Mouse (Mus musculus) hindbrain, embryonic 16.5 days (tissue): ENCODE data around the gene Qrich2. TPM values are rescaled to one million over a fixed set of nuclear protein-coding genes. Genes with fewer than 3 reads are reported as not detected.
A peak's percentile ranks its signal among the peaks of the same experiment; 100 is the strongest.
"Not testable (repeated sequence)": the region's sequence is repeated elsewhere in the genome, so short reads cannot be mapped to it uniquely, and the experiment has no call there.

Experiments used
- ATAC-seq: fragments of 200-750 bp; cut with Nextera tagmentation; 2 replicates; pipeline ENCODE4 v1.8.0; 2017; ENCODE audit warnings: moderate TSS enrichment, moderate library complexity
- H3K27ac ChIP-seq: fragments of 300-500 bp; sonication (generic); 2 replicates; pipeline ENCODE4 v1.5.1; 2014; ENCODE audit warnings: low read depth, mild to moderate bottlenecking, control low read depth, low read length, moderate library complexity
- H3K27me3 ChIP-seq: fragments of 300-500 bp; sonication (generic); replicated peaks from 2 replicates; pipeline ENCODE4 v1.6.1; 2014; ENCODE audit warnings: low read length; ENCODE audit not compliant: control insufficient read depth, insufficient read depth
- H3K36me3 ChIP-seq: fragments of 300-500 bp; sonication (generic); 2 replicates; pipeline ENCODE4 v1.6.1; 2014; ENCODE audit warnings: mild to moderate bottlenecking, low read length, moderate library complexity, mixed read lengths; ENCODE audit not compliant: control insufficient read depth, insufficient read depth
- H3K4me1 ChIP-seq: fragments of 300-500 bp; sonication (generic); 2 replicates; pipeline ENCODE4 v1.6.1; 2014; ENCODE audit warnings: low read depth, low read length; ENCODE audit not compliant: control insufficient read depth, insufficient read depth
- H3K4me2 ChIP-seq: fragments of 300-500 bp; sonication (generic); 2 replicates; pipeline ENCODE4 v1.6.1; 2014; ENCODE audit warnings: mild to moderate bottlenecking, low read length, control low read depth, moderate library complexity
- H3K4me3 ChIP-seq: fragments of 300-500 bp; sonication (generic); 2 replicates; pipeline ENCODE4 v1.5.1; 2014; ENCODE audit warnings: mild to moderate bottlenecking, low read length, control low read depth, moderate library complexity
- H3K9ac ChIP-seq: fragments of 300-500 bp; sonication (generic); 2 replicates; pipeline ENCODE4 v1.6.1; 2014; ENCODE audit warnings: low read depth, mild to moderate bottlenecking, control low read depth, low read length, moderate library complexity
- H3K9me3 ChIP-seq: fragments of 300-500 bp; sonication (generic); 2 replicates; pipeline ENCODE4 v1.6.1; 2014; ENCODE audit warnings: mild to moderate bottlenecking, low read length, moderate library complexity; ENCODE audit not compliant: control insufficient read depth
- WGBS: fragments of 180-500 bp; shearing (Covaris S2); extraction: QIAGEN DNeasy Blood & Tissue Kit; methylation state at CpG from one replicate; pipeline ENCODE4 v1.1.7; 2014; 5-methylcytosine and 5-hydroxymethylcytosine counted together
- polyA plus RNA-seq: library from polyadenylated mRNA; unstranded; fragments of >200 nt; fragmentation: Nextera tagmentation; extraction: Ambion mirVana; gene quantifications from 2 replicates; pipeline ENCODE4 v1.2.1, GENCODE M21; 2015

Gene Qrich2
- polyA plus RNA-seq, 1 experiment from 2014 or later = 0.38 TPM

DNA sequence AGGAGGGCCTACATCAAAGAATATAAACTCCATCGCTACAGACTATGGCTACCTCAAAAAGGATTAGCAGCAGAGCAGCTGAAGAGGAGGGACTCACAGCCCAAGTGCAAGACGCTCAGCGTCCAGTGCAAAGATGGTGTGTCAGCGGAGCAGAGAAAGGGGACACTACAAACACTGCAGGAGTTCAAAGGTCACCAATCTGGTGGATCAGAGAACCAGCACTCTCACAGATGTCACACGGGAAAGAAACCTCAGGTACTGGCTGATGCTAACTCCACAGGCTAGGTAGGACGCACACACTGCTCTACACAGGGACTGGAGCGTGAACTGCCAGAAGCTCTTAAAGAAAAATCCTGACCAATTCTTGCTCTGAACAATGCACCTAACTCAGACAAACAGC lies 12.9 kb upstream of the Qrich2 start:
- Histone ChIP-seq H3K27ac (no peak overlapping the region), H3K27me3 (no peaks in the 10 kb centered on the region), H3K4me2 (no peak overlapping the region), H3K9ac (no peak overlapping the region), H3K4me1 (no peaks in the 10 kb centered on the region), H3K9me3 (no peaks in the 10 kb centered on the region), H3K36me3 (peaks cover 42% of the 10 kb centered on the region), H3K4me3 (no peak overlapping the region)
- no peak for ATAC-seq
- 85% methylated on average over 7 of the region's 7 CpGs for WGBS

DNA sequence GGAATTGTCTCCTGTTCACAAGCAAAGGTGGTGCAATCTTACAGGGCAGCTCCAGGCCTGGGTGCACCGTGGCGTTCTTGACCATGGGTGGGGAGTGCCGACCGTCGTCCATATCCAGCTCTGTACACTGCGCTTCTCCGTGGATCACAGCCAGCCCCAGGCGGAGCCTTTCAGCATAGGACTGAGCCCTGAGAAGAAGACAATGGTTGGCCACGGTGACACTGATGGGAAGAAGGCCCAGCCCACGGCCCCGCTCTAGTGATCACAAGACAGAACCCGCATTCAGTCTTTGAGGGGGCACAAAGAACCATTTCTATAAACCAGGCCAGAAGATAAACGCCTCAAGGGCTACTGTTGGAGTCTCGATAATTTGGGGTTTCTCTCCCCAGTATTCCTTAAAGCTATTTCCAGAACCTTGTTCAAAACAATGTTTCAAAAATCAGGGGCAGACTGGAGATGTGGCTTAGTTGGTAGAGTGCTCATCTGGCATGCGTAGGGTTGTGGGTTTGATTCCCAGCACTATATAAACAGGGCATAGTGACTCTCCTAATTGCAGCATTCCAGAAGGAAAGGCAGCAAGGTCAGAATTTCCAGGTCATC lies 11.2 kb upstream of the Qrich2 start:
- Histone ChIP-seq H3K4me2 (no peak overlapping the region), H3K9me3 (no peaks in the 10 kb centered on the region), H3K4me1 (no peaks in the 10 kb centered on the region), H3K27me3 (no peaks in the 10 kb centered on the region), H3K4me3 (no peak overlapping the region), H3K36me3 (peaks cover 48% of the 10 kb centered on the region), H3K9ac (no peak overlapping the region), H3K27ac (no peak overlapping the region)
- WGBS = 73% methylated on average over 15 of the region's 15 CpGs
- no peak for ATAC-seq

DNA sequence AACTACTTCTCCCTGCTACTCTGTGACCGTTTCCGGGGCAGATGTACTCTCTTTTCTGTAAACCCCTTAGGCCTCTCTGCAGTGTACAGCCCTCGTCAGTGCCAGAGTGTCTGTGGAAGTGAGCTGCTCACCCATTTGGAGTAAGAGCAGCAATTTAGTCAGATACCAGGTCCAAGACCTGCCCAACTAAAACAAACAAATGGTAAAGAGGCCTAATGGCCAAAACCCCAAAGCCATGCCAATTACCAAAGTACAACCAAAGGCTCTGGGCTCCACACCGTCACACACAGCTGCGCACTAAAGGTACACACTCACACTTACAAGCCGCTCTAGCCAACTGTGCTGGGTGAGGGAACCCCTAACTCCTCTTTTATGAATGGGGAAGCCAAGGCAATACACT lies 10.7 kb upstream of the Qrich2 start:
- no peaks in the 10 kb centered on the region for H3K4me1 ChIP-seq
- no peak overlapping the region for H3K4me3 ChIP-seq
- WGBS = 95% methylated on average over 6 of the region's 6 CpGs
- ATAC-seq = no peak
- H3K27me3 ChIP-seq = no peaks in the 10 kb centered on the region
- H3K4me2 ChIP-seq = no peak overlapping the region
- H3K9me3 ChIP-seq = no peaks in the 10 kb centered on the region
- H3K9ac ChIP-seq = no peak overlapping the region
- peaks cover 49% of the 10 kb centered on the region for H3K36me3 ChIP-seq
- H3K27ac ChIP-seq = no peak overlapping the region

DNA sequence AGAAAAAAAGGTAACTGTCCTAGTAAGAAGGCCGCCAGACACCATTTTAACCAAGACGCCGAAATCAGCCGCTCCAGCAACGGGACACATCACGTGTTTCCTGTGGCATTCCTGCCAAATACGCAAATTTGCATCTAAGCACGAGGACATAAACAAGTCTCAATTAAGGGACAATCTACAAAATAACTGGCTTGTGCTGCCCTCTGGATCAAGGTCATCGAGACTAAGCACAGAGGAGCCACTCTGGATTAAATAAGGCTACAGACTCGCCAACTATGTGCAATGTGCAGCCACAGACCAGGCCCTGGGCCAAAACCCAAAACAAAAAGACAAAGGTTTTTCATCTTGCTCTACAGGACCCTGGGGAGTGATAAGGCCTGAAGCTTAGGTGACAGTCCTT lies 10.0 kb upstream of the Qrich2 start:
- H3K4me2 ChIP-seq = no peak overlapping the region

DNA sequence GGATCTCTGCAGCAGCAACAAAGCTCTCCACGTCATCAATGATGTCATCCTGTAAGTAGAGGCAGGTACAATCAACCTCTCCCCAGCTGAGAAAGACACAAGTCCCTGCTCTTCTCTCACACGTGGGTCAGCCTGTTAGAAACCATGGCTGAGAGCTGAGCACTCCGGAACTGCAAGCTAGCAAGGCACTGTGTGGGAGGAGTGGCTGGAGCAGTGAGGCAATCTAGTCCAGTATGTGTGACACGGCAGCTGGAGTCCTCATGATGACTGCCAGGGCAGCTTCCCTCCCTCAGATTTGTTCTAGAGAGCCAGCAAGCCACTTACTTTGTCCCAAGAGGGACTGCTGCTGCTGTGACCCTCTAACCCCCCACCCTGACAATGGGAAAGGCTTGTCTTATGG lies 6.2 kb upstream of the Qrich2 start:
- Histone ChIP-seq H3K4me1 (no peaks in the 10 kb centered on the region), H3K4me2 (no peak overlapping the region), H3K27ac (no peak overlapping the region), H3K4me3 (no peak overlapping the region), H3K9me3 (no peaks in the 10 kb centered on the region), H3K27me3 (no peaks in the 10 kb centered on the region), H3K36me3 (peaks cover 35% of the 10 kb centered on the region), H3K9ac (no peak overlapping the region)
- 89% methylated on average over 4 of the region's 4 CpGs for WGBS
- no peak for ATAC-seq

More for the DNA sequence above, 10.0 kb upstream of the Qrich2 start:
- no peak overlapping the region for H3K9ac ChIP-seq
- WGBS = 81% methylated on average over 10 of the region's 10 CpGs
- no peaks in the 10 kb centered on the region for H3K27me3 ChIP-seq
- no peak overlapping the region for H3K27ac ChIP-seq
- H3K4me3 ChIP-seq = no peak overlapping the region
- H3K36me3 ChIP-seq = peaks cover 52% of the 10 kb centered on the region
- no peak for ATAC-seq
- H3K4me1 ChIP-seq = no peaks in the 10 kb centered on the region
- no peaks in the 10 kb centered on the region for H3K9me3 ChIP-seq

DNA sequence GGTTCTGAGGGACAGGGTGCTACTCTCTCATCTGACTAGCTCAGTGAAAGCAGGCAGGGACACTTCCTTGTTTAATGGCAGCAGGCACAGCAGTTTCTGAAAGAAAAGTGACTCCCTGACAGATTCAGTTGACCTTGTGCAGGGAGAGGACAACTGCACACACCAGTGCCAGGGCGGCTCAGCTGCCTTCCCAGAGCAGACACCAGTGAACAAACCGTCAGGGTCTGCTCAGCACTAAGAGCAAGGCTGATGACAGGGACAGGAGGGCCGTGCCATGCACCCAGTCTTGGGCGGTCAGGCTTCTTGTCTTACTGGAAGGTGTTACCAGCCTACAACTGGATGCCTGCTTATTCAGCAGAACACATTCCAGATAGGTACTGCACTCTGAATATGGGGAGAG lies 4.9 kb upstream of the Qrich2 start:
- Histone ChIP-seq H3K4me3 (no peak overlapping the region), H3K27me3 (no peaks in the 10 kb centered on the region), H3K4me2 (no peak overlapping the region), H3K4me1 (no peaks in the 10 kb centered on the region), H3K27ac (no peak overlapping the region), H3K36me3 (peaks cover 32% of the 10 kb centered on the region), H3K9me3 (no peaks in the 10 kb centered on the region), H3K9ac (no peak overlapping the region)
- ATAC-seq = no peak
- 92% methylated on average over 4 of the region's 4 CpGs for WGBS

DNA sequence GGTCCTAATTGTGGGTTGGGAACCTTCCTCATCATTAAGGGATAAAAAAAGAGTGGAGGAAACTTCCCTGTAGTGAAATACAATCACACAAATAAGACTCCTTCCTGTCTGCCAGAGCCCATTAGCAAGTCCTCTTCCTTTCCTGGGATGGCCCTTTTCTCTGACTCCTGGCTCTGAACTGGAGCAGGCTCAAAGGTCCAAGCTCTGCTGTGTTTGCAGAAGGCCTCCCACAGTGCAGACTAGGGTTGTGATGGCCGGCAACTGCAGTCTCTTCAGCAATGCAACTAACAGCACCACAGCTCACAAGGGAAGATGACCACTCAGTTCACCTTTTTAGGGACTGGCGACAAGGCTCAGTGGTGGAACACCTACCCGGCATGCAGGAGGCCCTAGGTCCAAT lies 4.2 kb upstream of the Qrich2 start:
- WGBS = 77% methylated on average over 3 of the region's 3 CpGs
- Histone ChIP-seq H3K4me3 (no peak overlapping the region), H3K36me3 (peaks cover 31% of the 10 kb centered on the region), H3K9ac (no peak overlapping the region), H3K9me3 (no peaks in the 10 kb centered on the region), H3K4me1 (no peaks in the 10 kb centered on the region), H3K4me2 (no peak overlapping the region), H3K27me3 (no peaks in the 10 kb centered on the region), H3K27ac (no peak overlapping the region)
- ATAC-seq = 0 out of 2 replicates have a peak, but pooled peaks have one; percentile 27

DNA sequence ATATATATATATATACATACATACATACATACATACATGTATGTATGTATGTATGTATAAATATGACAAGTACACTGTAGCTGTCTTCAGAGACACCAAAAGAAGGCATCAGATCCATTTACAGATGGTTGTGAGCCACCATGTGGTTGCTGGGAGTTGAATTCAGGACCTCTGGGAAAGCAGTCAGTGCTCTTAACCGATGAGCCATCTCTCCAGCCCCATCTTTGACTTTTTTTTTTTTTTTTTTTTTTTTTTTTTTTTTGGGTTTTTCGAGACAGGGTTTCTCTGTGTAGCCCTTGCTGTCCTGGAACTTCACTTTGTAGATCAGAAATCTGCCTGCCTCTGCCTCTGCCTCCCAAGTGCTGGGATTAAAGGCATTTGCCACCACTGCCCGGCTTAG lies 2.3 kb upstream of the Qrich2 start:
- not testable (repeated sequence) for ATAC-seq

DNA sequence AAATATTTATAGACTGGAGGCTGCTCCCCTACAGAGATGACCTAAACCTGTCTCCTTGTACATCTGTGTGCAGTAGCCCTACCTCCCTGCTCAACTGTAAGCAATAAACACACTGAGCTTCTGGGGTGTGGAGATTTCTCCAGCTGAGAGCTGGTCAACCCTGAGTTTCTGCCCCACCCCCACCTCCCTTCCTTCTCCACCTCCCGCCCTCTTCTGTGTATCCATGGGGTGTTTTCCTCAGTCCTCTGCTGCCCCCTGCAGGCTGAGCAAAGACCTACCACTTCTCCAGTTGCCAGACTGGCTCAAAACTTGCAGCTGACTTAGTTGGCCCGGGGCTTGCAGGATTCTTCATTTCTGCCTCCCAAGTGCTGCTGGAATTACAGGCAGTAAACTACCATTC lies 2.2 kb downstream of the Qrich2 start:
- H3K27ac ChIP-seq = no peak overlapping the region
- no peak overlapping the region for H3K4me2 ChIP-seq
- H3K4me1 ChIP-seq = no peaks in the 10 kb centered on the region
- no peaks in the 10 kb centered on the region for H3K36me3 ChIP-seq
- no peak overlapping the region for H3K4me3 ChIP-seq
- H3K9ac ChIP-seq = no peak overlapping the region
- H3K27me3 ChIP-seq = no peaks in the 10 kb centered on the region
- 21% methylated on average over 2 of the region's 2 CpGs for WGBS
- no peaks in the 10 kb centered on the region for H3K9me3 ChIP-seq
- ATAC-seq = peak; percentile 60

More for the DNA sequence above, 2.3 kb upstream of the Qrich2 start:
- not testable (repeated sequence) for H3K4me2 ChIP-seq, H3K9ac ChIP-seq, H3K4me1 ChIP-seq, H3K4me3 ChIP-seq, H3K9me3 ChIP-seq, H3K27me3 ChIP-seq, H3K27ac ChIP-seq
- WGBS = 82% methylated on average over 3 of the region's 3 CpGs
- peaks cover 27% of the 10 kb centered on the region for H3K36me3 ChIP-seq

DNA sequence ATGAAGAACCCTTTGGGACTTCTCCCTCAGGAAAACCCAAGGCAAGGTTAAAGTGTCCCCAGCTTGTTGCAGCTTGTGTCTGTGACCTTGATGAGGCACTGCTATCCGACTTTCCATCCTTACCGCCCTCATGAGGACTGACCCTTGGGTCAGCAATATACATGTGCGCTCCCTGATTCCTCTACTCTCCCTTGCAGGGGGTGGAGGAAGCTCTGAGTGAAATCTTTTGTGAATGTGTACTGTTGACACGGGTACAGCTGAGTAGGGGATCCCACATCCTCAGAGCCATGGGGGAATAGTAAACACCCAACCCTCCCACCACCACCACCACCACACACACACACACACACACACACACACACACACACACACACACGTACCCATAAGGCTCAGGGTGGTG lies 2.7 kb downstream of the Qrich2 start:
- ATAC-seq = peak; percentile 4; the same call in 1 of the 2 replicates
- 70% methylated on average over 5 of the region's 5 CpGs for WGBS
- no peak overlapping the region for H3K27ac ChIP-seq
- no peak overlapping the region for H3K9ac ChIP-seq
- H3K4me1 ChIP-seq = no peaks in the 10 kb centered on the region
- H3K4me2 ChIP-seq = no peak overlapping the region
- H3K4me3 ChIP-seq = no peak overlapping the region
- no peaks in the 10 kb centered on the region for H3K27me3 ChIP-seq
- no peaks in the 10 kb centered on the region for H3K9me3 ChIP-seq
- H3K36me3 ChIP-seq = no peaks in the 10 kb centered on the region
